Mouse (Mus musculus) G1E (cell line): ENCODE results near the gene Agpat3. TPM values are rescaled to one million over a fixed set of nuclear protein-coding genes. Genes with fewer than 3 reads are reported as not detected.

Experiments used
- ATAC-seq: 2 replicates; pipeline ENCODE4 v1.8.0; 2016; ENCODE audit warnings: mild to moderate bottlenecking; ENCODE audit not compliant: insufficient number of reproducible peaks, poor library complexity, low FRiP score, severe bottlenecking; ENCODE audit errors: extremely low read depth
- DNase-seq: peaks from one replicate; pipeline ENCODE4 v3.0.0; 2012; ENCODE audit warnings: low spot score
- H3K27me3 ChIP-seq: 2 replicates; pipeline ENCODE4 v1.6.1; 2012; ENCODE audit warnings: mild to moderate bottlenecking, low read length, inconsistent platforms; ENCODE audit not compliant: insufficient read depth
- H3K36me3 ChIP-seq: replicated peaks from 2 replicates; pipeline ENCODE3; 2012; ENCODE audit warnings: mild to moderate bottlenecking, inconsistent platforms
- H3K4me1 ChIP-seq: 2 replicates; pipeline ENCODE4 v1.6.1; 2012; ENCODE audit warnings: low read depth, low read length, inconsistent platforms, mixed read lengths; ENCODE audit not compliant: insufficient read depth
- H3K4me3 ChIP-seq: 2 replicates; pipeline ENCODE4 v1.5.1; 2012; ENCODE audit warnings: low read depth, mild to moderate bottlenecking, inconsistent platforms, low read length, moderate library complexity, mixed read lengths
- H3K9me3 ChIP-seq: replicated peaks from 2 replicates; pipeline ENCODE4 v1.6.1; 2012; ENCODE audit warnings: inconsistent platforms
- CTCF ChIP-seq: IDR thresholded peaks from 2 replicates; pipeline ENCODE4 v1.5.1; 2012; ENCODE audit warnings: low read depth, low read length, inconsistent platforms, mixed read lengths
- GATA1 ChIP-seq: IDR thresholded peaks from 2 replicates; pipeline ENCODE4 v1.6.1; 2012; ENCODE audit warnings: borderline replicate concordance, low read length, inconsistent platforms, mixed read lengths
- GATA2 ChIP-seq: IDR thresholded peaks from 2 replicates; pipeline ENCODE4 v1.6.1; 2012; ENCODE audit warnings: low read depth, low read length, inconsistent platforms, borderline replicate concordance
- POLR2AphosphoS5 ChIP-seq: IDR thresholded peaks from 2 replicates; pipeline ENCODE4 v1.6.1; 2012; ENCODE audit warnings: low read depth, low read length, inconsistent platforms; ENCODE audit not compliant: insufficient replicate concordance
- TAL1 ChIP-seq: conservative IDR thresholded peaks from 2 replicates; pipeline ENCODE4 v1.6.1; 2012; ENCODE audit warnings: low read depth, low read length, inconsistent platforms, mixed read lengths
- polyA plus RNA-seq: library from polyadenylated mRNA; stranded (reverse); fragments of >175 nt; gene quantifications from 2 replicates; pipeline ENCODE4 v1.2.3, GENCODE M21; 2012
- total RNA-seq, 2 experiments: library from RNA; stranded (forward) in 1 of 2; stranded (reverse) in 1 of 2; fragments of 200-1000 nt in 1 of 2; fragments of >200 nt in 1 of 2; fragmentation: Nextera tagmentation in 1 of 2; gene quantifications; 2 replicates each; pipeline ENCODE4 v1.2.3; 2014 to 2017

Agpat3 gene
- total and polyA plus RNA-seq, 3 experiments, result 2.3 to 2.9 (median 2.3) TPM

- Histone ChIP-seq H3K27me3 (peaks cover 37% of the 10 kb centered on the region), H3K9me3 (no peaks in the 10 kb centered on the region), H3K36me3 (no peaks in the 10 kb centered on the region), H3K4me3 (no peak overlapping the region), H3K4me1 (peaks cover 7% of the 10 kb centered on the region)
- no peak for TF ChIP-seq CTCF
- TF ChIP-seq POLR2AphosphoS5, result no peak
- no peak for TF ChIP-seq GATA1
- TF ChIP-seq TAL1, result no peak
- TF ChIP-seq GATA2, result no peak
- ATAC-seq, result no peak
- no peak for DNase-seq
These were observed 31.0 kb downstream of the Agpat3 start for GRCm38 (mm10) chr10:78321133-78321757.

- Histone ChIP-seq H3K36me3 (no peaks in the 10 kb centered on the region), H3K27me3 (peaks cover 38% of the 10 kb centered on the region), H3K4me1 (peaks cover 7% of the 10 kb centered on the region), H3K9me3 (no peaks in the 10 kb centered on the region), H3K4me3 (no peak overlapping the region)
- DNase-seq (no peak), ATAC-seq (no peak)
- TF ChIP-seq TAL1, result no peak
- TF ChIP-seq GATA2, result no peak
- no peak for TF ChIP-seq POLR2AphosphoS5
- TF ChIP-seq GATA1, result no peak
- no peak for TF ChIP-seq CTCF
These were observed 31.8 kb downstream of the Agpat3 start for GRCm38 (mm10) chr10:78320526-78320925.

GRCm38 (mm10) chr10:78319940-78320339, 32.3 kb downstream of the Agpat3 start:
- no peak for DNase-seq
- Histone ChIP-seq H3K4me3 (no peak overlapping the region), H3K9me3 (no peaks in the 10 kb centered on the region), H3K4me1 (peaks cover 9% of the 10 kb centered on the region), H3K36me3 (no peaks in the 10 kb centered on the region), H3K27me3 (peaks cover 41% of the 10 kb centered on the region)
- no peak for TF ChIP-seq TAL1
- TF ChIP-seq GATA2, result no peak
- TF ChIP-seq POLR2AphosphoS5, result no peak
- TF ChIP-seq GATA1, result no peak
- TF ChIP-seq CTCF, result no peak
- ATAC-seq, result no peak

- Histone ChIP-seq H3K4me3 (no peak overlapping the region), H3K4me1 (0 out of 2 replicates have a peak, but pooled peaks cover 2% of the 10 kb centered on the region), H3K36me3 (no peaks in the 10 kb centered on the region), H3K9me3 (no peaks in the 10 kb centered on the region), H3K27me3 (peaks cover 46% of the 10 kb centered on the region)
- TF ChIP-seq GATA1 (no peak), GATA2 (no peak), POLR2AphosphoS5 (no peak), TAL1 (no peak)
- ATAC-seq, result no peak
- no peak for DNase-seq
These were observed 34.9 kb downstream of the Agpat3 start for GRCm38 (mm10) chr10:78317270-78317923.

GRCm38 (mm10) chr10:78316228-78317087, 35.8 kb downstream of the Agpat3 start:
- peaks cover 53% of the 10 kb centered on the region for H3K27me3 ChIP-seq
- H3K4me1 ChIP-seq, result peaks cover 7% of the 10 kb centered on the region
- ATAC-seq (no peak), DNase-seq (no peak)
- no peak overlapping the region for H3K4me3 ChIP-seq
- H3K9me3 ChIP-seq, result no peaks in the 10 kb centered on the region
- H3K36me3 ChIP-seq, result no peaks in the 10 kb centered on the region
- TF ChIP-seq TAL1 (no peak), CTCF (no peak), GATA2 (no peak), POLR2AphosphoS5 (no peak), GATA1 (no peak)

- Histone ChIP-seq H3K36me3 (no peaks in the 10 kb centered on the region), H3K9me3 (no peaks in the 10 kb centered on the region), H3K27me3 (peaks cover 47% of the 10 kb centered on the region), H3K4me3 (no peak overlapping the region), H3K4me1 (peaks cover 7% of the 10 kb centered on the region)
- ATAC-seq (no peak), DNase-seq (no peak)
- TF ChIP-seq GATA1 (no peak), POLR2AphosphoS5 (no peak), GATA2 (no peak), TAL1 (no peak), CTCF (no peak)
These were observed 37.1 kb downstream of the Agpat3 start for GRCm38 (mm10) chr10:78315145-78315544.
